Mouse (Mus musculus) kidney, adult 2 months (tissue): Measurements from ENCODE around the gene Rab3b.

Source experiments
- CTCF ChIP-seq: fragments of 200-500 bp; conservative IDR thresholded peaks from 2 replicates; pipeline ENCODE4 v1.5.1; 2011; ENCODE audit warnings: low read depth, mild to moderate bottlenecking, control low read depth, low read length, moderate library complexity, mixed read lengths; ENCODE audit not compliant: insufficient read depth, insufficient read length
- POLR2A ChIP-seq: fragments of 200-500 bp; IDR thresholded peaks from one replicate; pipeline ENCODE4 v1.6.1; 2011; ENCODE audit warnings: low read depth, low read length, control low read depth

DNA sequence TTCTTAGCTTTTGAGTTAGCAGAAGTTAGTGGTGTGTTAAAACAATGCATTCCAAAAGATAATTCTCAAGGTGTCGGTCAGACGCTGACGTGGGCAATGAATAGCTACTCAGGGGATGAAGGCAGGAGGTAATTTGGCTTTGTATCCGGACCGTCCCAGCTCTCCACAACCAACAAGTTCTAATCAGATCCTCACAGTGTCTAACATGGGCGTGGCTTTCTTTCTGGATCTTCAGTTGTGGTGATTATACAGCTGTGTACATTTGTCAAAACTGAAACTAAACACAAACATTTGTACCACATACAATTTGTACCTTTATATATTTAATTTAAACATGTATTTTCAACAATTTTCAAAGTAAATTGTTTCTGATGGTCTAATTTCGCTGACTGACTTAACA lies 12.1 kb upstream of the Rab3b start:
- TF ChIP-seq POLR2A (no peak), CTCF (no peak)
